Mouse (Mus musculus) macrophage (primary cell): ENCODE results near the gene Gpr137. TPM values are rescaled to one million over a fixed set of nuclear protein-coding genes. Genes with fewer than 3 reads are reported as not detected.

Source experiments
- H3K27ac ChIP-seq: fragments of 350-480 bp; formaldehyde crosslinking; 2 replicates; pipeline ENCODE4 v1.9.0; 2021
- H3K36me3 ChIP-seq: fragments of 350-480 bp; formaldehyde crosslinking; 2 replicates; pipeline ENCODE4 v1.9.0; 2021; ENCODE audit errors: inconsistent target
- H3K4me3 ChIP-seq: fragments of 350-480 bp; formaldehyde crosslinking; 2 replicates; pipeline ENCODE4 v1.9.0; 2021; ENCODE audit errors: inconsistent target
- H3K79me2 ChIP-seq: fragments of 350-480 bp; formaldehyde crosslinking; 2 replicates; pipeline ENCODE4 v1.9.0; 2021; ENCODE audit errors: inconsistent target
- WGBS: methylation state at CpG from one replicate; pipeline ENCODE4 v1.1.7; 2026; ENCODE audit warnings: inconsistent platforms; ENCODE audit not compliant: missing documents; 5-methylcytosine and 5-hydroxymethylcytosine counted together
- polyA plus RNA-seq: library from polyadenylated mRNA; stranded (reverse); fragments of 250-400 nt; gene quantifications from 3 replicates; pipeline ENCODE4 v1.2.4, GENCODE M21; 2018; ENCODE audit warnings: inconsistent platforms

The Gpr137 gene
- polyA plus RNA-seq, 1 experiment from 2014 or later: 15.6 TPM

DNA sequence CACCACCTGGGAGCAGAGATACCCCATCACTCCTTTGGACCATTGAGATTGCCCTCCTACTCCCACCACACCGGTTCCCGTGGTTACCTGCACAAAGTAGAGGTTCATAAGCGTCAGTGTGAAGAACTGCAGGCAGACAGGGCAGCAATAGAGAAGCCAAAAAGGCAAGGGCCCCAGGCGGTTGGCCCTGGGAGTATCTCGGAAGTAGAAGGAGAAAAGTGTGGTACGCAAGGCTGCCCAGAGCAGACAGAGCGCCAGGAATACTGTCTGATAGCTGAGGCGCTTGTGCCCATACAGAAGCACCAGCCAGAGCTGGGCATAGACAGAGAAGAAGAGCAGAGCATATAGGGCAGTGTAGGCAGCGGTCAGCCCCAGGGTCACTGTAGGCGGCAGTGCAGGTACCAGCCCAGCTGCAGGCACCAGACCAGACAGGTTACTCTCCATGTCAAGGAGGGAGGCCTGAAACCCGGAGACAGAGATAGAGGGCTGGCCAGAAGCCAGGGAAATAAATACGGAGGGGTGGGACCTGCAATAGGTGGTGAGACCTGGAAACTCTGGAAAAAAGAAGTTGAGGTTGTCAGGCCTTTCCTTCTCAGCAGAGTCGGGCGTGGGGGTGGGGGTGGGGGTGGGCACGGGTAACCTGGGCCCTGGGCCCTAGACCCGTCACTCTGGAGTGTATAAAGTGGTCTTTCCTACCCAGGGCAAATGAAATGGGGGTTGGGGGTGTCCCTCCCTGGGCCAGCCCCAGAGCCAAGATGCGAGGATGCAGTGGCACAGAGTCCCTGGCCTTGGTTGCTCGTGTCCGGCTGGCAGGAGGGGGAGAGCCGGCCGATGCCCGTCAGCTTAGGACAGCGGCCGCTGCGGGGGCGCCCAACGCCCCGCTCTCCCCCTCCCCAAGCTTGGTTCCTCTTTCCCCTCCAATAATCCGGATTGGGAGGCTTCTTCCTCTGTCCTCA, 1.6 kb downstream of the Gpr137 start:
- Histone ChIP-seq H3K36me3 (peaks cover 5% of the 10 kb centered on the region; the same call in 1 of the 2 replicates), H3K4me3 (peak overlapping the region; percentile 87), H3K79me2 (peaks cover 17% of the 10 kb centered on the region), H3K27ac (no peak overlapping the region)
- WGBS: 33% methylated on average over 26 of the region's 29 CpGs

DNA sequence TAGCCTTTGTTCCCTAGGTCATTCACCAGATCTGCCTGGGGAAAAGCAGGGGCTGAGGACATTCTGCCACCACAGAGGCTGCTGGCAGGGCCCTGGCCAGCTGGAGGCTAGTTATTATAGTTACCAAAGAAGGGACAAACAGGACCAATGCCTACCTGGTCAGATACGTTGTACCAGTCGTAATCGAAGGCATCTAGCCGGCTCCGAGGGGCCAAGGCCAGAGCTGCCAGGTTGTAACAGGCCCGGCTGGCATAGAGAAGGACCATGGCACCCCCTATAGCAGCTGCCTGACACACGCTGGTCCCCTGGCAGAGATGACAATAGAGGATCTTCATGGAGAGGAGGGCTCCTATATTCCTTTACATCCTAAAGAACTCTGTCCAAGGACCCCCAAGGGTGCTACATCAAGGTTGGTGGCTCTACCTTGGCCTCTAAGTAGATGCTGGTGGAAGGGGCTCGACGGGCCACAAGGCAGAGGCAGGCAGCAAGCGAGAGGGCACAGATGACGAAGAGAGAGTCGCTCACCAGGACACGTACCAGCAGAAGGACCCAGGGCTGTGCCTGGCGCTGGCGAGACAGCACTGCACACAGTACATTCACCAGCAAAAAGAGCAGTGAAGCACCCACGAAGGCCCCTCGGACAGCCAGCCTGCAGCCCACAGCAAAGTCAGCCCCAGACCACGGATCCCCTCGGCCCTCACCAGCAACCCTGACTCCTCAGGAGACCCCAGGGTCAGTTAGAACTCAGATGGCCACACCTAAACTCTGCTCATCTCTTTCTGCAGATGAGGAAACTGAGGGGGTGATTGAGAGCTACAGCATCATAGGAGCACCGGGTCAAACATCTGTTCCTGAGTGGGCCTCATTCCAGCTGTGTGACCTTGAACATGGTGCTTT, 2.9 kb downstream of the Gpr137 start:
- H3K4me3 ChIP-seq: no peak overlapping the region
- WGBS: 94% methylated on average over 20 of the region's 20 CpGs

DNA sequence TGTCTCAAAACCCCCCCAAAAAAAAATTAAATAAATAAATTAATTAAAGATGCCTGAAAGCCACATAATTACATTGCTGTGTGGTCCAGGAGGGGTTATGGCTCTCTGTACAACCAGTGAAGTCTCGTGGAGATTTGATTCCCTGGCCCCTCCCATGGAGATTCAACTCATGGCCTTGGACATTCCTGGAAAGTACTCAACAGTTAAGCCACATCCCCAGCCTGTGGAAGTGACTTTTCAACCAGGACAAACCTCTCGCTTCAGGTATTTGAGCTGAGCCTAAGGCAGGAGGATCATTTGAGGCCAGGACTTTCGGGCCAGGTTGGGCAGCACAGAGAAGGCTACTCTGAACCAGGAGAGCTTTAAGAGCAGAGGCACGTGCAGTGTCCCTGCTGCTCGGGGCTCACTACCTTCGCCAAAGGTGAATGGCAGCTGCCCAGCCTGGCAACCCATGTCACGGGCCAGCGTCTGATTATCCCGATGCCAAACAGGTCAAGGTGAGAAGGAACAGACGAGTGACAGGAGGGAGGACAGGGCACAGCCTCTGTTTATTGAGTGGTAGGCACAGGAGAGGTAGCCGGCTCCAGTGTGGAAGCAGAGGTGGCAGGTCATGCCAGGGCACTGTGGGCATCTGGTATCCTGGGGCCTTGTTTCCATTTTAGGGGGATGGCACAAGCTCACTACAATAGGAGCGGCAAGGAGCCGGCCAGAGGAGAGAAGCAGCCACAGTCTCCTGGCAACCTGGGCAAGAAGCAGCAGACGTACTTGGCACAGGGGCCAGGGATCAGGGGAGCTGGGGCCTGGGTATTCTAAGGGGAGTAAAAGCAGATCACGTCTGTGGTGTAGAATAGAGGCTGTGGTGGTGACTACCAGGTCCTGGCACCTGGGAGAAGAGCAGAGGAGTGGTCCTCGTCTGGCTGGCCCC, 4.5 kb downstream of the Gpr137 start:
- 94% methylated on average over 16 of the region's 16 CpGs for WGBS
- H3K36me3 ChIP-seq: no peaks in the 10 kb centered on the region; the same call in 1 of the 2 replicates
- no peak overlapping the region for H3K27ac ChIP-seq
- no peak overlapping the region for H3K4me3 ChIP-seq
- H3K79me2 ChIP-seq: peaks cover 4% of the 10 kb centered on the region

More for the DNA sequence above, 2.9 kb downstream of the Gpr137 start:
- Histone ChIP-seq H3K27ac (no peak overlapping the region), H3K79me2 (peaks cover 17% of the 10 kb centered on the region), H3K36me3 (no peaks in the 10 kb centered on the region; the same call in 1 of the 2 replicates)

DNA sequence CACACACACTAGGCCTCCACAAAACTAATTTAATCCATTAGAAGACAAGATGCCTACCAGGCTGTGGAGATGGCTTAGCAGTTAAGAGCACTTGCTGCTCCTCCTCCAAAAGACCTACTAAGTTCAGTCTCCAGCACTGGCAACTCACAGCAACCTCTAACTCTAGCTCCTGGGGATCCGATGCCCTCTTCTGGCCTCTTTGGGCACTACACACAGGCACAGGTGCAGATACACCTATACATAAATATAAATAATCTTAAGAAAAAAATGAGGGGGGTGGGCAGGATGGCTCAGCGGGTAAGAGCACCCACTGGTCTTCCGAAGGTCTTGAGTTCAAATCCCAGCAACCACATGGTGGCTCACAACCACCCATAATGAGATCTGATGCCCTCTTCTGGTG, 6.0 kb downstream of the Gpr137 start:
- 31% methylated on average over 3 of the region's 3 CpGs for WGBS
- Histone ChIP-seq H3K79me2 (no peaks in the 10 kb centered on the region), H3K4me3 (no peak overlapping the region), H3K27ac (no peak overlapping the region), H3K36me3 (no peaks in the 10 kb centered on the region; the same call in 1 of the 2 replicates)

DNA sequence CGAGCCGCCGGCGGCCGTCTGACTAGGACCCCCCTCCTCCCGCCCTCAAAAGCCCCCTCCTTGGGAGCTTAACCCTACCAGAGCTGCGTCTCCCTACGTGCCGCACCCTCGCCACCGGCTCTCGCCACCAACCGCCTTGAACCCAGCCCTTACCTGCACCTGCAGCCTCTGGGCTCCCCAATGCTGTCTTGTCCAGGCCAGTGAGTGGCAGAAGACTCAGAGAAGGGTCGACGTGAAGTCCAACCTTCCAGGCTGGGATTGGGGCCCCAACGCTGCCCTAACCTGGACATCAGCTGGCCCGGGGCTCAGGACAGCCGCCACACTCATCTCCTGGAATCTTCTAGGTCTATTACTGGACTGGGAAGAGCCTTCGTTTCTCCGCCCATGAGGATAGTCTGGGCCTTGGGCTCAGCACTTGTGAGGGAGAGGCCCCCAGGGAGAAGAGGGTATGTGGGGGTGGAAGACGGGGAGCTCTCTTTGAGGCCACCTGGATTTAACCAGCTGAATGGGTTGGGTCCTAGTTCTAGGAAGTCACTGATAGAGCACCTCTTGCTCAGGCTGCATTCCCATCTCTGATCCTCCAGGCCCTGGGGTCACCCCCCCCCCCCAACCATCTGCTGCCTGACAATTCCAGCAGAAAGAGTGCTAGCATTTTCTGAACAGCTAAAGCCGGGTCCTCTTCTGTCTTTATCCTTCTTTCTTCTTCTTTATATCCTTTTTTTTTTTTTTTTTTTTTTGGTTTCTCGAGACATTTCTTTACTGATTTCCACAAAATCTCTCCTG, 7.9 kb downstream of the Gpr137 start, which contains the start of gene Kcnk4:
Gene Kcnk4, minus strand, starts transcription at position 321 of the 783 bp plus-strand sequence.
- Histone ChIP-seq H3K36me3 (no peaks in the 10 kb centered on the region; the same call in 1 of the 2 replicates), H3K79me2 (no peaks in the 10 kb centered on the region), H3K27ac (no peak within 1 kb of the TSS), H3K4me3 (no peak within 1 kb of the TSS)
- 28% methylated on average over 22 of the region's 23 CpGs for WGBS

DNA sequence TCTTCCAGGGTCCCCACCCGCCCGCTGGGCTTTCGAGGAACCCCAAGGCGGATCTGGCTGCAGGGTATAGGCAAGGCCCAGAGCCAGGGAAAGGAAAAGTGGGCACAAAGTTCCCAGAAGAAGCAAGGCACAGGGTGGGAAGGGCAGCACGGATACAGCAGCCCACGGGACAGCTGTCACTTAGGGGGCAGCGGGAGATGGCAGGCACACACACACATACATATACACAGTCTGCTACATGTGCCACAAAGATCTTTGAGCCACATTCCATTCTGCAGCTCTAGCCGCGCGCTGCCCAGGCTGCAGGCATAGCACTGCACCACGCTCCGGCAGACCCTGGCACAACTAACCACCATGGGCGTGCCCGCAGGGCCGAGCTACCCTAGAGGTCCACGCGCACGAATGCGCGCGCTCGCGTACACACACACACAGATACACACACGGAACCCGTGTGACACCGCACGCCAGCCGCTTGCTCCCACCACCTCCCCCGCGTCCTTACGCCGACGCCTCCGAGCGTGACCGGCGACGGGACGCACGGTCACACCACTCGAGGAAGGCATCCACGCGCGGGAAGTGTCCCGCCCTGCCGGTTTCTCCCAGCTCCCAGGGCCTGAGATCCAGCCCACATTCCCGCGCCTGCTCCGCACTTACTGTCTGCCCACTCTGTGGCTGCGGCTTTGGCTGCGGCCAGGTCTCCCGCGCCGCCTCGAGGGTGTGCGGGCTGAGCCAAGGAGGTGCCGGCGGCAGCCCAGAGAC, 8.7 kb downstream of the Gpr137 start:
- H3K36me3 ChIP-seq: no peaks in the 10 kb centered on the region; the same call in 1 of the 2 replicates
- H3K4me3 ChIP-seq: no peak overlapping the region
- H3K79me2 ChIP-seq: no peaks in the 10 kb centered on the region
- 9% methylated on average over 50 of the region's 58 CpGs for WGBS
- no peak overlapping the region for H3K27ac ChIP-seq

DNA sequence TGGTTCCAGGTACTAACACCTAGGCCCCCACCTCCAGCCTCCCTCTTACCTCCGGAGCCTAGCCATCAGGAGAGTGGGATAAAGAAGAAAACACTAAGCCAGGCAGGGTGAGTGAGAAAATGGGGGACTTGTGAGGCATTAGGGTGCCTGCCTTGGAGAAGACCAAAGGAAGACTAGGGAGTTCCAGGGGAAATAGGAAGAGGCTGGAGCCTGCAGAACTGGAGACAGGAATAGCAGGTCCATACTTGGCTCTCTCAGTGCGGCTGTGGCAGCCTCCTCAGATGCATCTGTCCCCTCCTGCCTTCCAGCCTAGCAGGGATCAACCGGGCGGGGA, 9.2 kb downstream of the Gpr137 start:
- Histone ChIP-seq H3K79me2 (no peaks in the 10 kb centered on the region), H3K27ac (no peak overlapping the region), H3K4me3 (no peak overlapping the region), H3K36me3 (no peaks in the 10 kb centered on the region; the same call in 1 of the 2 replicates)
- WGBS: 47% methylated on average over 4 of the region's 4 CpGs

DNA sequence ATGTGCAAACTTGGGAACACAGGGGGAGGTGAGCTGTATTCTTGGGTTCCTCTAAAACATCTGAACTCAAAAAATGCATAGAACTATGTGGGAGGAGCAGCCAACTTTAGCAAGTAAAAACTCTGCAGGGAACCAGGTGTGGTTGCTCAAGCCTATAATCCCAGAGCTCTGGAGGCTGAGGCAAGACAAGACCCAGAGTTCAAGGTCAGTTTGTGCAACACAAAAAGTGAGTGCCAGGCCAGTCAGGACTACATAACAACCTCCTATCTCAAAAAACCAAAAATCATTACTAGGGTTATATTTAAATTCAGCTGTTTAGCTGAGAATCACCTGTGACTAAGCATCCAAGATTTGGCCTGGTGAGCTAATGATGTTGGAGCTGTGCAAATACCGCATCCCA, 10.3 kb downstream of the Gpr137 start:
- 100% methylated on average over 1 of the region's 1 CpGs for WGBS

DNA sequence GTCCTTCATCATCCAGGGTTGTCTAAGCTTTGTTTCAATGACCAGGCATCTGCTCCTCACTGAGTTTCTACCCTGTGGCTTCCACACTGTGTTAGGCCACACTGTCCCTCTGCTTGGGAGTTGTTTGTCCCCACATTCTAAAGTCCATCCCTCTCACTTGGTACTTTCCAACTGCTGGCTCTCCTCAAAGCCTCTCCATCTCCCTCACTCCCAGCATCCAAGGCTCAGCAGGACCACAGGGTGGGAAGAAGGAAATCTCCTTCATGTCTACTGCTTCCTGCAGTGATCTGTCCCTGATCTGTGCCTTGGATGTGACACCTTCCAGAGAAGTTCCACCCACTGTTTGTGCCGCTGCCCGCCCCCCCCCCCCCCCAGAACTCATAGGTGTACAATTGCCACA, 11.3 kb downstream of the Gpr137 start:
- no peak overlapping the region for H3K27ac ChIP-seq
- no peaks in the 10 kb centered on the region for H3K79me2 ChIP-seq
- WGBS: no CpG with 5 or more reads among the region's 2 CpGs
- H3K4me3 ChIP-seq: no peak overlapping the region
- H3K36me3 ChIP-seq: no peaks in the 10 kb centered on the region

More for the DNA sequence above, 10.3 kb downstream of the Gpr137 start:
- Histone ChIP-seq H3K36me3 (no peaks in the 10 kb centered on the region), H3K79me2 (no peaks in the 10 kb centered on the region), H3K4me3 (no peak overlapping the region), H3K27ac (no peak overlapping the region)

DNA sequence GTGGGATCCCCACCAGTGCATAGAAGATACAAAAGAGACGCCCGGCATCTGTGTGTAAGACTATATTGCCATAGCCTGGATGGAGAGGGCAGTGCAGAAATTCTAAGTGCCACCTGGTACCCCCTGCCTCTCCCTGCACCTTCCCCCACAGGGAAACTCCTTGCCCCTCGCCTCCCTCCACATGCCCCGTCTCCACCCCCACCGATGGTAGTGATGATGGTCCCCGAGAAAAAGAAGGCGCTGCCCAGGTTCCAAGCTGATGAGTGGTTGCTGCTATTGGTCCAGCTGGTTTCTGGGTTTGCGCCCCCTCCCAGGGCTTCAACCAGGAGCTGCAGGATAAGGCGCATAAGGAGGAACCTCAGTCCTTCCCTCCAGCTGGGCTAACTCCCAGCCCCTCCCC, 14.2 kb downstream of the Gpr137 start:
- no peak overlapping the region for H3K27ac ChIP-seq
- H3K79me2 ChIP-seq: no peaks in the 10 kb centered on the region
- 29% methylated on average over 9 of the region's 9 CpGs for WGBS
- no peaks in the 10 kb centered on the region for H3K36me3 ChIP-seq
- H3K4me3 ChIP-seq: no peak overlapping the region

DNA sequence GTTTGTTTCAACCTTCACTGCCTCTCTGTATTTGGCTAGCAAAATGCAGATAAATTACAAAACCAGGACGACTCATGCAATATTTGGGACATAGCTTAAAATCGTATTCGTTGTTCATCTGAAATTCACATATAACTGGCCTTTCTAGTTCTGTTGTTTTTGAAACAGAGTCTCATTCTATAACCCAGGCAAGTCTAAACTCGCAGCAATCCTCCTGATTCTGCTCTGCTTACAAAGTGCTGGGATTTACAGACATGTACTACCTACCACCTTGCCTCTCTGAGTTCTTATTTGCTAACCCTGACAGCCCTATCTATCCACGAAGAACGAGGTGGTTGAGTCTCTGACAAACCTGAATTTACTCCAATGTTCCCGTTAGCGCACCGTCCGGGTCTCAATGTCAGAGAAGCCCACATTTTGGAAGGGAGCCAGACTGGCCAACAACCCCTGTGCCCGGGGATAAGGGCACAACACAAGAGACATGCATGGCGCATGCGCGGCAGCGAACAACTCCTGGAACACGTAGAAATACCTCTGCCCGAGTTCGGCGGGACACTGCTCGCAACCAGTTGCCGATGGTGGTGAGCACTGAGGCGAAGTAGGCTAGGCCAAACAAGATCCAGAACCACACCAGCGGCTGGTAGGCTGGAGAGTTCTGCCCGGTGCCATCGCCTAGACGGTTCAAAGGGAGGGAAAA, 15.6 kb downstream of the Gpr137 start:
- no peak overlapping the region for H3K4me3 ChIP-seq

DNA sequence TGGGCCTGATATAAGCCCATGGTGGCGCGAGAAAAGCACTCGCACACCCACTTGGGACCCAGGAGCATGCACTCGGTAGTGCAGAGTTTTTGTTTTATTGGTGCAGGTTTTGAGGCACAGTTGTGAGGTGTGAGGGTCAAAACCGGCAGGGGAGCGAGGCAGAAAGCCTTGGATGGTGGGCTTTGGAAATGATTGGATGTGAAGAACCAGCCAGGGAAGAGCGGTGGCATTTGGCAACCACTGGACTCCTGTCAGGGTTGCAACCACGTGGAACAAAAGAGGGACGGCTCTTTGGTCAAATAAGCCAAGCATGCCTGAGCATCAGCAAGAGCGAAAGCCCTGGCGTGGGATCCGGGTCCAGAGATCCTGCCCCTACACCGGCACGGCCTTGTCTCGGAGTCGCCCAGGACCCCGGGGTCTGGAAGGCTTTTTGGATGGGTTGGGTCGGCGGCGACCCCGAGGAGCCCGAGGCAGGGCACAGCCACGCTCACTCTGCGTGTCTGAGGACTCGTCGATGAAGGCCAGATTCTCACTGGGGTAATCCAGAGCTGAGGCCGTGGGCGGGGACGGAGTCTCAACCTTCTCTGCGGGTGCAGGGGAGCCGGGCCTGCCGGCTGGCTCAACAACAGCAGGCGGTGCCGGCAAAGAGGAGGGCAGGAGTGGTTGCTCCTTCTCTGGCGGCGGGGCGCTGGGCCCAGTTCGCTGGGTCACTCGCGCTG, 16.5 kb downstream of the Gpr137 start:
- no peak overlapping the region for H3K27ac ChIP-seq
- no peaks in the 10 kb centered on the region for H3K36me3 ChIP-seq
- H3K4me3 ChIP-seq: no peak overlapping the region
- H3K79me2 ChIP-seq: peaks cover 5% of the 10 kb centered on the region
- WGBS: 43% methylated on average over 33 of the region's 40 CpGs

More for the DNA sequence above, 15.6 kb downstream of the Gpr137 start:
- no peak overlapping the region for H3K27ac ChIP-seq
- no peaks in the 10 kb centered on the region for H3K79me2 ChIP-seq
- 32% methylated on average over 26 of the region's 26 CpGs for WGBS
- no peaks in the 10 kb centered on the region for H3K36me3 ChIP-seq
